Mouse (Mus musculus) fibroblast of lung, adult 2 months (primary cell): ENCODE measurements at regions not wholly inside any gene's neighbourhood (a gene's known extent, or its start where the extent isn't known, plus 50 kb on each side); places are given as distances from the start of the nearest gene placed in this dataset.

ENCODE experiments used
- DNase-seq: peaks from one replicate; pipeline ENCODE4 v3.0.0-alpha.2; 2011; ENCODE audit warnings: low read depth

GRCm38 (mm10) chr9:52240585-52241320, 72.4 kb upstream of the Zc3h12c start:
- no peak for DNase-seq

- no peak for DNase-seq
Observed at GRCm38 (mm10) chr9:52234775-52235174, 66.4 kb upstream of the Zc3h12c start.

GRCm38 (mm10) chr9:52229589-52229988, 61.2 kb upstream of the Zc3h12c start:
- no peak for DNase-seq

GRCm38 (mm10) chr9:52225646-52226045, 57.3 kb upstream of the Zc3h12c start:
- DNase-seq = no peak

GRCm38 (mm10) chr9:52223509-52224113, 55.2 kb upstream of the Zc3h12c start:
- no peak for DNase-seq
